Mouse (Mus musculus) intestine, postnatal 0 days (tissue): ENCODE measurements around the gene Itm2b. TPM values are rescaled to one million over a fixed set of nuclear protein-coding genes. Genes with fewer than 3 reads are reported as not detected.

ENCODE experiments used
- ATAC-seq: fragments of 200-750 bp; cut with Nextera tagmentation; 2 replicates; pipeline ENCODE4 v1.8.0; 2017; ENCODE audit warnings: mild to moderate bottlenecking, moderate TSS enrichment, moderate library complexity
- H3K27ac ChIP-seq: fragments of 300-500 bp; sonication (generic); 2 replicates; pipeline ENCODE4 v1.5.1; 2014; ENCODE audit warnings: mild to moderate bottlenecking, low read depth, low read length, moderate library complexity
- H3K27me3 ChIP-seq: fragments of 300-500 bp; sonication (generic); replicated peaks from 2 replicates; pipeline ENCODE4 v1.6.1; 2014; ENCODE audit warnings: low read length, mixed read lengths; ENCODE audit not compliant: control insufficient read depth, insufficient read depth
- H3K36me3 ChIP-seq: fragments of 300-500 bp; sonication (generic); 2 replicates; pipeline ENCODE4 v1.6.1; 2014; ENCODE audit warnings: mild to moderate bottlenecking, moderate library complexity; ENCODE audit not compliant: control insufficient read depth, insufficient read depth
- H3K4me1 ChIP-seq: fragments of 300-500 bp; sonication (generic); replicated peaks from 2 replicates; pipeline ENCODE4 v1.6.1; 2014; ENCODE audit warnings: antibody characterized with exemption, low read length, mixed read lengths; ENCODE audit not compliant: control insufficient read depth, insufficient read depth
- H3K4me2 ChIP-seq: fragments of 300-500 bp; sonication (generic); replicated peaks from 2 replicates; pipeline ENCODE4 v1.6.1; 2014; ENCODE audit warnings: low read depth, mild to moderate bottlenecking, moderate library complexity
- H3K4me3 ChIP-seq: fragments of 300-500 bp; sonication (generic); 2 replicates; pipeline ENCODE4 v1.5.1; 2014; ENCODE audit warnings: low read depth, low read length
- H3K9ac ChIP-seq: fragments of 300-500 bp; sonication (generic); 2 replicates; pipeline ENCODE4 v1.6.1; 2014; ENCODE audit warnings: mild to moderate bottlenecking, low read depth, low read length
- H3K9me3 ChIP-seq: fragments of 300-500 bp; sonication (generic); 2 replicates; pipeline ENCODE4 v1.6.1; 2016; ENCODE audit warnings: mixed run types; ENCODE audit not compliant: control insufficient read depth
- CTCF ChIP-seq: sonication (generic); IDR thresholded peaks from 2 replicates; pipeline ENCODE4 v1.5.1; 2016; ENCODE audit warnings: low read depth, mild to moderate bottlenecking, control low read depth, antibody characterized with exemption, moderate library complexity
- WGBS: fragments of 180-500 bp; shearing (Covaris S2); extraction: QIAGEN DNeasy Blood & Tissue Kit; methylation state at CpG from one replicate; pipeline ENCODE4 v1.1.7; 2014; 5-methylcytosine and 5-hydroxymethylcytosine counted together
- polyA plus RNA-seq: library from polyadenylated mRNA; unstranded; fragments of >200 nt; fragmentation: Nextera tagmentation; extraction: Ambion mirVana; gene quantifications from 2 replicates; pipeline ENCODE4 v1.2.1, GENCODE M21; 2015

Gene Itm2b
- polyA plus RNA-seq, 1 experiment from 2014 or later = 1,587 TPM

DNA sequence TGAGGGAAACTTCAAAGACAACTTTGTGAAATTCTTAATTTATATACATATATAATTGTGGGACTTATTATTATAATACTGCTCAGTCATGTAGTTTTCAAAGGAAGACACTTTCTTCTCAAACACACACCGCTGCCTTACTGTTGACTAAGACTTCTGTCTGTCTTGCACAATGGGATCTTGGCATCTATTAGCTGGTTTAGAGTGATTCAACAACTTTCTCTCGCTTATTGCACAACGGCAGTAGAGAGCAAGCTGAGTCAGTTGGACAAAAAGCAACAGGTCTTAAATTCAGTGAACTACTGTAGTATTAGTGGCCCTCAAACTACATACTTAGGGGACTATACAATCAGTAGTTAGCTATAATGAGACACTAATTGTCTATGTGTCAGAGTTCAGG, 25.0 kb upstream of the Itm2b start:
- Histone ChIP-seq H3K4me2 (no peak overlapping the region), H3K27me3 (no peaks in the 10 kb centered on the region), H3K4me3 (no peak overlapping the region), H3K9me3 (no peaks in the 10 kb centered on the region), H3K36me3 (no peaks in the 10 kb centered on the region), H3K9ac (no peak overlapping the region), H3K4me1 (no peaks in the 10 kb centered on the region), H3K27ac (no peak overlapping the region)
- no peak for ATAC-seq
- WGBS = 45% methylated on average over 3 of the region's 3 CpGs
- TF ChIP-seq CTCF = no peak

GRCm38 (mm10) chr14:73408223-73408845, 23.2 kb upstream of the Itm2b start:
- H3K9ac ChIP-seq = no peak overlapping the region
- no peaks in the 10 kb centered on the region for H3K27me3 ChIP-seq
- no peak overlapping the region for H3K4me3 ChIP-seq
- no peak overlapping the region for H3K4me2 ChIP-seq
- WGBS = 71% methylated on average over 4 of the region's 4 CpGs
- H3K36me3 ChIP-seq = no peaks in the 10 kb centered on the region
- no peak overlapping the region for H3K27ac ChIP-seq
- no peaks in the 10 kb centered on the region for H3K9me3 ChIP-seq
- no peaks in the 10 kb centered on the region for H3K4me1 ChIP-seq
- TF ChIP-seq CTCF = no peak
- ATAC-seq = no peak

DNA sequence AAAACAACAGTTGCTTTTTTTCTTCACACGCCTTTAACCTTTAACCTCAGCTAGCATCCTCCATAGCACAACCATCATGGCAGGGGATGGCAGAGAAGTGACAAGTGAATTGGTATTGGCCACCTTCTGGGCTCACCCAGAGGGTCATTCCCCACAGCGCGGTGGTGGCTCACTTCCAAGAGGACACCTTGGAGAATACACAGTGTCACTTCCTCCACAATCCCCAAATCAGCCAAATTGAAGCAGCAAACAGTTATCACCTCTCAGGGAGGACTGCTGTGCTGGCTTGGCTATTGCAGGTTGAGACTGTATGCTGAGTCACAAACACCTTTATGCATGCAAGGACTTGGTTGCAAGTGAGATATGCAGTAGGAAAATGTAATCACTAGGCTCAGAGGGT, 18.9 kb upstream of the Itm2b start:
- no peaks in the 10 kb centered on the region for H3K36me3 ChIP-seq
- H3K4me3 ChIP-seq = no peak overlapping the region
- no peak overlapping the region for H3K27ac ChIP-seq
- no peak for ATAC-seq
- peaks cover 3% of the 10 kb centered on the region; the same call in 1 of the 2 replicates for H3K4me1 ChIP-seq
- no peak overlapping the region for H3K9ac ChIP-seq
- H3K27me3 ChIP-seq = no peaks in the 10 kb centered on the region
- TF ChIP-seq CTCF = no peak
- WGBS = 59% methylated on average over 3 of the region's 3 CpGs
- no peaks in the 10 kb centered on the region for H3K9me3 ChIP-seq
- no peak overlapping the region for H3K4me2 ChIP-seq

- no peak overlapping the region for H3K27ac ChIP-seq
- WGBS = 63% methylated on average over 5 of the region's 5 CpGs
- H3K4me3 ChIP-seq = no peak overlapping the region
- no peaks in the 10 kb centered on the region for H3K9me3 ChIP-seq
- peaks cover 3% of the 10 kb centered on the region; the same call in 1 of the 2 replicates for H3K4me1 ChIP-seq
- H3K9ac ChIP-seq = no peak overlapping the region
- H3K36me3 ChIP-seq = no peaks in the 10 kb centered on the region
- TF ChIP-seq CTCF = no peak
- H3K27me3 ChIP-seq = no peaks in the 10 kb centered on the region
- no peak overlapping the region for H3K4me2 ChIP-seq
- no peak for ATAC-seq
These were observed 18.3 kb upstream of the Itm2b start for GRCm38 (mm10) chr14:73403351-73403750.

DNA sequence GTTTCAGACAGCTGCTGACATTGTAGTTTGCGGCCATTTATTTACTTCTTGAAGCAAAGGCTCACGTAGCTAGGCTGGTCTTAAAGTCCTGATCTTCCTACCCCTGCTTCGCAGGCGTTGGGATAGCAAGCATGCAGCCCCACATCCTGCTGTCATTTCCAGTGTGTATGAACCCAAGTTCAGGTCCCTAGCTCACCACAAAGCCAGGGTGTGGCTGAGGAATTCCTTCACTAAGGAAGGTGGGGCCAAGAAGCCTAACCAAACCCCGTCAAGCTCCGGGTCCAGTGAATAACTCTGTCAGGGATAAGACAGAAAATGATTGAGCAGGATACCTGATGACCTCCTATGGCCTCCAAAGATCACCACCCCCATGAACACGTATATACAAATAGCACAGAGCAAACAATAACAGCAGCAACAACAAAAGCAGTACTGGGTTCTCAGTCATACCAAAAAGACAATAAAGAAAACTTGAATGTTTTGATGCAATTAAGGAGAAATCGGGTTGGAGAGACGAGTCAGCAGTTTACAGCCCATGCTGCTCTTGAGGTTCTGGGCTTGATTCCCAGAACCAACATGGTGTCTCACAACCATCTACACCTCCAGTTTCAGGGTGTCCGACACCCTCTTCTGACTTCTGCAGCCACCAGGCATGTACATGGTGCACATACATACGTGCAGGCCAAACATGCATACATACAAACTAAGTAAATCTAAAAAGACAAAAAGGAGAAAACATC, 17.4 kb upstream of the Itm2b start:
- Histone ChIP-seq H3K9ac (0 out of 2 replicates have a peak overlapping the region, but pooled peaks have one; percentile 1), H3K27ac (no peak overlapping the region), H3K27me3 (no peaks in the 10 kb centered on the region), H3K36me3 (no peaks in the 10 kb centered on the region), H3K4me2 (peak overlapping the region; percentile 30), H3K4me3 (no peak overlapping the region), H3K4me1 (peaks cover 3% of the 10 kb centered on the region; the same call in 1 of the 2 replicates), H3K9me3 (no peaks in the 10 kb centered on the region)
- TF ChIP-seq CTCF = no peak
- WGBS = 54% methylated on average over 11 of the region's 11 CpGs
- no peak for ATAC-seq

DNA sequence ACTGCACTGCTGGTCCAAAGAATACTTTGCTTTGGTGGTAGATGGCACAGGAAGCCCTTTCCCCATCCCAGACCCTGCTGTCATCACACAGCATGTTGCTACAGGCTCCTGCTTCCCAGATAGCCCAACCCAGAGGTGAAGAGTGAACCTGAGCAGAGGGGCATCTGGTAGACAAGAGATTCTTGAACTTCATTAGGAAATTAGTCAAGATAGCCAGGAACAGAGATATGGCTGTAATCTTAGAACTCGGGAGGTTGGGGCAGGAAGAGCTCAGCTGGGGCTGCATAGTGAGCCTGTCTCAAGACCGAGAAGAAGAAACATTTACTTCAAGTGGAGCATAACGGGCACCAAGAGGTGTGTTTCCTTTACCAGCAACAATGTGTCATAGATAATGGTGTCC, 16.3 kb upstream of the Itm2b start:
- no peak for TF ChIP-seq CTCF
- H3K27me3 ChIP-seq = no peaks in the 10 kb centered on the region

More for the DNA sequence above, 16.3 kb upstream of the Itm2b start:
- Histone ChIP-seq H3K9me3 (no peaks in the 10 kb centered on the region), H3K4me3 (no peak overlapping the region), H3K4me2 (no peak overlapping the region), H3K36me3 (no peaks in the 10 kb centered on the region), H3K27ac (no peak overlapping the region), H3K4me1 (peaks cover 3% of the 10 kb centered on the region; the same call in 1 of the 2 replicates), H3K9ac (no peak overlapping the region)
- ATAC-seq = no peak
- WGBS = 65% methylated on average over 3 of the region's 3 CpGs
